Mouse (Mus musculus) hematopoietic stem cell, adult 5-6 weeks (primary cell): ENCODE measurements around the gene Ncdn. TPM values are rescaled to one million over a fixed set of nuclear protein-coding genes. Genes with fewer than 3 reads are reported as not detected.
A peak's percentile ranks its signal among the peaks of the same experiment; 100 is the strongest.

Experiments used
- ATAC-seq, 2 experiments: fragments of 125-278 bp in 1 of 2; replicated peaks in 1 of 2; 2 replicates each; pipeline ENCODE4 v1.8.0; 2016 to 2017; ENCODE audit warnings: inconsistent platforms in 2 of 2, mild to moderate bottlenecking in 2 of 2, moderate number of reproducible peaks in 2 of 2, low read depth in 1 of 2, moderate TSS enrichment in 1 of 2; ENCODE audit not compliant: low FRiP score in 2 of 2, poor library complexity in 2 of 2, severe bottlenecking in 2 of 2, insufficient read depth in 1 of 2, low TSS enrichment in 1 of 2
- total RNA-seq: library from RNA; stranded (forward); fragments of 172-1452, 232-1000 nt; gene quantifications from 2 replicates; pipeline ENCODE4 v1.2.3, GENCODE M21; 2017

Ncdn gene
- total RNA-seq, 1 experiment from 2014 or later: 6.6 TPM

DNA sequence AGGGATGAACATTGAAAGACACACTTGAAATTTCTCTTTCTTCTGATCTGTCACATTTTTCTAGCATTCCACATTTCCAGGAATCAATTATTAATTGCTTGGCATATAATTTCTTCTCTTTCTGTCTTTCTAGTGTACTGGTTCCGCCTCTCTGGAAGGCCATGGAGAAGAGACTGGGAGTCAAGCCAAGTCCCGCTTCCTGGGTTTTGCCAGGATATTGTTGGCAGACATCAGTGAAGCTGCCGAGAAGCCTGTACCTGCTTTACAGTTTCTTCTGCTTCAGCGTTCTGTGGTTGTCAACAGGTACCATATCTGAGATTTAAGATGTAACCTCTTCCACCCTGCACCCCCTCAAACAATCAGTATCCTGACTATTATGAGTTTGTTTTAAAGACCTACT lies 3.5 kb upstream of the Ncdn start:
- ATAC-seq: no peak

DNA sequence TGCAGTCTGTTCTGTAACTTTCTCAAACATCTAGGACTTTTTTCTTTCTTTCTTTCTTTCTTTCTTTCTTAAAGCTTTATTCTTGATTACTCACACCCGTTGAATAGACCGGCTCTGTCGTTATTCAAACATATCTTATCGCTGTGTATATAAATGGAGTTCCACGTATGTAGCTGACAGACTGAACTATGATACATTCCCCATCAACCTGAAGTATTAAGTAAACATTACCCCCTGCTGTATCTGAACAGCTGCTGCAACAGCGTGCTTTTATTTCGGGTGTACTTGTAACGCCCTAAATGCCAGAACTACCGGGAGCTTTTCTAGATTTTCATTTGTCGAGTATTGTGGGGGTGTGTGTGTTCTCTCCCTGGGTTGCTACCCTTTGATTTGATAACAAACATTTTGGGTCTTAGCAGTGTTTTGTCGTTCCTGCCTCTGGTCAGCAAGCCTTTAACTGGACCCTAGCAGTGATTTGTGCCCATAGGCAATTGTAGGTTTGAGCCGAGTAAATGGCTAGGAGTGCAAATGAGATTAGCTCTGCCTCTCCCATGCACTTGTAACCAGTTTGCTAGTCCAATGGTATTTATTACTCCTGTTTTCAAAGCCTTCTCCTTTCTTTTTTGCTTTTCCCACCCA lies 1.6 kb upstream of the Ncdn start:
- ATAC-seq: no peak

DNA sequence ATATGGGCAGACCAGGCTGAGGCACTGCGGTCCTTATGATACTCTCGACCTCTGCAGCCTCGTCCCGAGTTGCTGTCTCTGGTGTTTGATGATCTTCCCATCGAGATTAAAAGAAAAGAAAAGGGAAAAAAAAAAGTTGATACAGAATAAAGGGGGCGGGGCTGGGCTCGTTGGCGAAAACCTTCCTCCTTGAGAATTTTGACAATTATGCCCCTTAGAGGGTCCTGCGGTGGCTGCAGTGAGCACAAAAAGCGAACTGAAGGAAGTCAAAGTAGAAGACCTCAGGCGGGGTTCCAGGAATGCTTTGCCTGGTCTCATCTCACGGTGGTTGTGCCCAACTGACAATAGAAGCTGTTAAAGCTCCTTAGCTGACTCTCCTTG lies 983 bp upstream of the Ncdn start:
- no peak for ATAC-seq

DNA sequence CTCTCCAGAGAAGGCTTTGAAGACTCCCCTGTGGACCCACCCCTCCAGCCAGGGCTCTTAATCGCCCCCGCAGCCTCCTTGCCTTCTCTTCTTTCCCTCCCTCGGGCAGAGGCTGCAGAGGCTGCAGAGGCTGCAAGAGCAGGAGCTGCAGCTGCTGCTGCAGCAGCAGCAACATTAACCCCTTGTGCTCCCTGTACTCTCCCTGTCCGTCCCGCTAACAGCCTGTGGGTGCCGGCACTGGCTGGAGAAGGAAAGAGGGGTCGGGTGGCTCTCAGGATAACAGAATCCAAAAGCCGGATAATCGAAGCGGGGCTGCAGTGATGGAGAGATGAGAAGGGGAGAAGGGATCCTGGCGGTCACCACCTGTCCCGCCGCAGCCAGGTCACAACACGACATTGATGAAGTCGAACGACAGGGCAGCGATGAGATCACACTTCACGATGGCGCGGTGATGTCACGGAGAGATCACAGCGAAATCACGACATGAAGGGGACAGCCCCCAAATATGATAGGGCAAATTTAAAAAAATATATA lies 563 bp downstream of the Ncdn start:
- peak in 1 of 2 experiments; percentile 12; a peak in 1 of 4 replicates for ATAC-seq

DNA sequence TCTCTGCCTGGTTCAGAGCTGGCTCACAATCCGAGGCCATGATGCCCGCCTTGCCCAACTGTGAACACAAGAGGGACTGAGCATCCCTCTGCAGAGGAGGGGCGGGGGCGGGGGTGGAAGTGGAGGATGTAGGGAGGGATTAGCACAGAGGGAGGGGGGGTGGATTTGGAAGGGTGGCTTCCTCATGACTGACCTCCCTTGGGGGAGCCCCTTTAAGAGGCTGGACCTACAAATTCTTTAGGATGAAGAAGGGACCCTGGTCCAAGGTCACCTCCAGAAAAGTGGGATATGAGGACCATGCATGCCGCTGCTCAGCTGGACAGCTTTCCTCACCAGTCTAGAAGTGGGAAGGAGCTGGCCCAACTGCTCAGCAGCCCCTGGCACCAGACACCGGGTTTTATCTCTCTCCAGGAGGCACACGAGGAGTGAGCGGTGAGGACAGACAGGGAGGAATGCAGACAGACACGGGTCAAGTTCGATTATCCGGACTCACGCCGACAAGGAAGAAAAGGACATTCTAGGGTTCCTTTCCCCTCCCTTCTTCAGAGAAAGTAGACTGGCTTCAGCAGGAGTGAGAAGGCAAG lies 1.1 kb downstream of the Ncdn start:
- no peak for ATAC-seq

DNA sequence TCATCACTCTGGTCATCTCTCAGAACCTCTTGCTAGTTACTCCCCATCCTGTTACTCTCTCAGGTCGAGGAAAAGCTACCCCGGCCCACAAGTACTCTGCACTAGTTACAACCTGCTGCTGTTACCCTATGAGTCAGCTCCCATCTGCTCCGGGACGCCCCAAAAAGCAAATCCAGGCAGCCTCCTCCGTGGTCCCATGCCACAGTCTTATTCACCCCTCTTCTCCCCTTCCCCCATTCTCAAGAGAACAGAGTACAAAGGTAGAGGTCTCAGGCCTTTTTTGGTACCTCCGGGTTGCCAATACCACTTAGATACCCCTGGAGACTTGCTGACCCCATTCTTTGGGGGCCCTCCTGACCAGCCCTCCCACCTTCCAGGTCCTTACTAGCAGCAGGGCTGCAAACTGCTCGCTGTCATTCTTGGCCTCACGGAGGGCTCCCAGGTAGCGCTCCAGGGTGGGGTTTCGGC lies 1.6 kb downstream of the Ncdn start:
- ATAC-seq: no peak

DNA sequence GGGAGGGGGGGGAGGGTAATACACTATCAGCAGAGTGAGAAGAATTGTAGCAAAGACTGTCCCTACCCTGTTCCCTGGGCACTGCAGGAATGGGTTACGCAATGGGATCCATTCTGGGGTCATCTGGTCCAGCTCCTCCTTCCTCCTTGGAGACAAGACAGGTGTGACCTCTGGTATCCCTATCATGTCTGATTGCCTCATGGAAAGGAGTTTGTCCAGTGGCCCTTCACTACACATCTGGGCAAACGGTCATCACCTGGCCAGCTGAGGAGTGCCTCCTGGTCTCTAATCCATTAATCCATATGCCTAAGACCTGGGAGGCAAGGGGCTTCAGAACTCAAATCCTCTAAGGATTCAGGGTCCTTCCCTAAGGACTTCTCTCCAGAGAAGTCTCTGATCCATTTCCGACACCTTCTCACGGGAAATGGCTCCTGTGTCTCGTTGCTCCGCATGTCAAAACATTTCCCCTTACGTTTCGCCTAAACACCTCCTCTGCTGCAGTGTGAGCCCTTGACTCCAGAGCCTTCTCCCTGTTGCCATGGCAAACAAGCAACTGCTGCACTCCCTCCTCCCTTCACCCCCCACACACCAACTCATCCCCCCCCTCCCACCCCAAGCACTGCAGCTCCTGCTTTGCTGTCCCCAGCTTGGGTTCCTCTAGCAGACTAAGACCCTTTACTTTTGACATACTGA lies 2.2 kb downstream of the Ncdn start:
- ATAC-seq: no peak

DNA sequence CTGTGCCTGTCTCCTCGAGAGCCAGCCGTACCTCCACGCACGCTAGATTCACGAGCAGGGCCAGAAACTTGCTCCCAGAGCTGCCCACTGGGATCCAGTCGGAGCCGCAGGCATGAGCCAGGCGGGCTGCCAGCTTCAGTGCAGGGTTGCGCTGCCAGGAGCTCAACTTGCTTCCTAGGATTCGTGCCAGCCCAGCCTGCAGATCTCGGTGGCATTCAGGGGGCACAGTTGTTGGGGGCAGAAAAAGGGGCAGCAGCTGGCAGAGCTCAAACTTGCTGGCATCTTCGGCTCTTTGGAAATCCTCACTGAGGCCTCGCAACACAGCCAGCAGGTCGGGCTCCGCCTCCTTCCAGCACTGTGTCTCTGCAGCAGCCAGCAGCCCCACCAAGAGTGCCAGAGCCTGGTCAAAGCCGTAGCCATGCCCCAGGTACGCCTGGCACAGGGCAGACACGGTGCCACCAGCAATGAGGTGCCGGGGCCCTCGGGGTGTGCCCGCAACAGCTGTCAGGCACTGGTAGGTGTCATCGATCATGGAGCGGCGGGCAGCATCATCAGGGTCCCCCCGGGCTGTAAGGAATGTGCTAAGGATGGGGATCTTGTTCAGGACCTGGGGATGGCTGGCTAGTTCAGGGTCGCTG lies 3.1 kb downstream of the Ncdn start:
- ATAC-seq: no peak

DNA sequence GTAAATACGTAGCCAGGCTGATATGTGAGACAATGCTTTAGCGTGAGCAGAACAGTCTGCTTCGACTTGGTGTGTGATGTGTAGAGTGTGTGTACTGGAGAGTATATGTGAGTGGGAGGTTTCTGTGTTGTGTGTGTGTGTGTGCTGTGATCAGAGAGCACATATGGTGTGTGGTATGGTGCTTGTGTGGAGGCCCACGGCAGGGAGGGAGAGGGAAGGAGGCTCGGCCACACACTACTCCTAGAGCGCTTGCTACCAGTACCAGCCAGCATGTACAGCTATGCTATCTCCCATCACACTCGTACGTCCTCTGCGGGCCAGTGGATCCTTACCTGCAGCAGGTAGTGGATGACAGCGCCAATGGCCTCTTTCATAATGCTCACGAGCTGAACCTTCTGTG lies 3.7 kb downstream of the Ncdn start:
- no peak for ATAC-seq

DNA sequence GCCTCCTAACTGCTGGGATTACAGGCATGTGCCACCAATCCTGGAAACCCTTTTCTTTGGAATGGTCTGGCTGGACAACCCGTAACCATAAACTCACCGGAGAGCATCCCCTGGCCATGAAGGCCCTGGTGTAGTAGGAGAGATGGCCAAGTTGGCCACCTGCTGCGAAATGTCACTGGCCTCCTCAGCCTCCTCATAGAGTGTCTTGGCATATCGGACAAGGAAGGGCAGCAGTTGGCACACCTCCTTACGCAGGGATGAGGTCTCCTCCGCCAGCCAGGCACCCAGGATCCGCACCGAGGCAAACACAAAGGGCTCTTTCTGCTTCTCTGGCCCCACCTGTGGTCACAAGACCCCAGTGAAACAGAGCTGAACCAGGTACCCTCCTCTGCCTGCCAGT lies 4.9 kb downstream of the Ncdn start:
- no peak for ATAC-seq

DNA sequence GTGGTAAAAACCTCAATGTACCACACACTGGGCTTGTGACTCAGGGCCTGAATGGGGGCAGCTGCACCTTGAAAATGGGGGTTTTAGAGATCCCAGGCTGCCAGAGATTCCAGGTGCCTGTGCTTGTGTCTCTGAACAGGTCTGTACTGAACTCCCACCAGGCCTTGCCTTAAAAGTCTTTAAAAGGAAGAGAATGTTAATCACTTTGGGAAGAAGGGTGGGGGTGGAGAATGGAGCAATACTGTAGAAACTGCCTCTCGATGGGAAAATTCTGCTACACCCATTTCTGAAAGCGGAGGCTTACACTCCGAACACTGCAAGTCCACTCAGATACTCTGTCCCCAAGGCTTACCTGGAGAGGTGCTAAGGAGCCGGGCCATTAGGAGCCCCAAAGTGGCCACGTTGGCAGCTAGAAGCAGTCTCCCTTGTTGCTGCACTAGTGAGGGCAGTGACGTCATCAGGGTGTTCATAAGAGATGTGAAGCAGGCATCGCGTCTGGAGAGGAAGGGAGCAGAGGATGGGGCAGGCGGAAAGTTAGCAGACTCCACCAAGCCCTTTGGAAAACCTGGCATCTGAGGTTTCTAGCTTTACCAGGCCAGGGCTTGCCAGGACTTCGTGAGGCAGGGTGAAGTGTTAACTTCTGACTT lies 6.9 kb downstream of the Ncdn start:
- no peak for ATAC-seq

DNA sequence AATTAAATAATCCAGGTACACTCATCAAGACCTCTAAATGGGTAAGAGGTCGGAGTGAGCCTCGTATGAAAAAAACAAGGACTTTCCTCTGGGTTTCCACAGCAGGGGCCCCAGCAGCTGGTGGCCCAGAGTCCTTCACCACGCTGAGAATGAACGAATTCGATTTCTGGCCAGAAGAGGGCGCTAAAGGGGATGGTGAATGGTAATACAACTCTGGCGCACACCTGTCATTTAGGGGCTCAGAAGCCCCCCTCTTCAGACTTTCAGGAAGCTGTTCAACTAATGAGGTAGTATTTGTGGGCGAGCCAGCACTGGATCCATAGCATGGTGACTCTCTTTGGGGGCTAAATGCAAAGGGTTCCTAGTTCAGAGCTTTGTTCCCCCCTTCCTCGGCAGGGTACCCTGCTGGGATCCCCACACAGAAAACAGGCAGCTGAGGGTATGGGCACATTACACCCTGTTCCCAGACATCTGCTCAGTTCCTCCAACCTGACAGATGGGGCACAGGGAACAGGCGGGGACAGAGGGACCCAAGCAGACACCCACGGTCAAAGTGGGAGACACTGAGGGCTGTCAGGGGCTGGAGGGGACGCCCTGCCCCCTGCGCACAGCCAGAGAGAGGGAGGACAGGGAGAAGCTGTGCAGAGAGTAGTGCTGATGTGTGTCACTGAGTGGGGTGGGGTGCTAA lies 7.6 kb downstream of the Ncdn start:
- ATAC-seq: peak; percentile 30 to 43; a peak in 1 of 4 replicates

DNA sequence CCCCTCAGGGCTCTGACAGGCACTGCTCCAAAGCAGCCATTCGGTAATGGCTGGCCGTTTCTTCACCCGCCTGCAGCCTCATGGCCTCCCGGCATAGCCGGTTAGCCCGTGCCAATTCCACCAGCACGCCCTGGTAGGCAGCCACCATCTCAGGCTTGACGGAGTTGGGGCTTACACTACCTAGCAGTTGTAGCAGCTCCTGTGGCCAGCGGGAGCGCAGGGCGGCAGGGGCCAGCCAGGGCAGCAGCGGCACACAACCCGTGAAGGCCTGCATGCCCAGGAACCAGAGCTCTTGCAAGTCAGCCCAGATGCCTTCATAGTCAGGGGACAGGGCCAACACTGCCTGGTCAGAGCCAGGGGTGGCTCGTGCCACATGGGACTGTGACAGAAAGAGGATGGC lies 8.4 kb downstream of the Ncdn start:
- no peak for ATAC-seq

DNA sequence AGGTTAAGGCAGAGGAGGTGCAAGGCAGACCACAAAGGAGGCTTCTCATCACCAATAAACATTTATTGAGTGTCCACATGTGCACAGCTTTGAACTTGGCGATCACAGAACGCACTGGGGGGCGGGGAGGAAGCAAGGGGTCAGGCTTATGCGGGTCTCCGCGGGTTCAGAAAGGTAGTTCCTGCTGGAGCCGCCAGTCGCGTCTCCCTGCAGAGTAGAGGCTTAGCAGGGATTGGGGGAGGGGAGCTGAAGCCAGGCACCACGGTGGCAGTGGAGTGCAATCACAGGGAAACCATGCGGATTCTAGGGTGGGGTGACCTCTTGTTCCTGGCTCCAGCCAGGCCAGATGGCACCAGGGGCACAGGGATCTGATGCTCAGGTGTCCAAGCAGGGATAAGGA lies 9.5 kb downstream of the Ncdn start:
- no peak for ATAC-seq

DNA sequence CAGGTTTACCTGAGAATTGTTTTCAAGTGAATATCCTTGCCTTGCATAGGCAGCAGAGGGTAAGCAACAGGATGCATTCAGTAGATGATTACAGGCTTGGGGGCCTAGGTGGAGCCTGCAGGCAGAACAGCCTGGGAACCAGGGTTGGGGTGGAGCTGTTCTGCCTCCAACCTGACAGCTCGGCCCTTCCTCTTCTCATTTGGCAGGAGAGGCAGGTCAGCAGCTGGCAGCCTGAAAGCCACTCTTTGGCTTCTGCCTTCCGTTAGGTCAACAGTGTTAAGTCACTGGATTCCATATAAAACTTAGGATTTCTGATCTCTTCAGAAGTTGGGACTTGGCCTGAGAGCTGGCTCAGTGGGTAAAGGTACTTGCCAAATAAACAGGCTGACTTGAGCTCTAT lies 10.3 kb downstream of the Ncdn start:
- no peak for ATAC-seq

DNA sequence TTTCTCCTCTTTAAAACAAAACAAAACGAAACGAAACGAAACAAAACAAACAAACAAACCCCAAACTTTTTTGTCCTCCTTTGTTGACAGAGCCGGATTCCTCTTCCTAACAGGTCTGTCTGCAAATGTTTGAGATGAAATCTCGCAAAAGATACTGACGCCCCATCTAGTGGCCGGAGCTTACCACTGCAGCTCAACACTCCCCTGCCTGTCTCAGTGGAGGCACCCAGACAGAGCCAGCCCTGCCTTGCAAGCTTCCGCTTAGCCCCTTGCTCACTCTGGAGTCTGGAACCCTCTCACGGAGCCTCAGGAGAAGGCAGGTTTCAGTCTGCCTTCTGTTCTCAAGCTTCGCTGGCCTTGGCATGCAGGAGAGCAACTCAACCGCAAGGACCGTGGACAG lies 11.8 kb downstream of the Ncdn start:
- ATAC-seq: peak; percentile 85 to 87

DNA sequence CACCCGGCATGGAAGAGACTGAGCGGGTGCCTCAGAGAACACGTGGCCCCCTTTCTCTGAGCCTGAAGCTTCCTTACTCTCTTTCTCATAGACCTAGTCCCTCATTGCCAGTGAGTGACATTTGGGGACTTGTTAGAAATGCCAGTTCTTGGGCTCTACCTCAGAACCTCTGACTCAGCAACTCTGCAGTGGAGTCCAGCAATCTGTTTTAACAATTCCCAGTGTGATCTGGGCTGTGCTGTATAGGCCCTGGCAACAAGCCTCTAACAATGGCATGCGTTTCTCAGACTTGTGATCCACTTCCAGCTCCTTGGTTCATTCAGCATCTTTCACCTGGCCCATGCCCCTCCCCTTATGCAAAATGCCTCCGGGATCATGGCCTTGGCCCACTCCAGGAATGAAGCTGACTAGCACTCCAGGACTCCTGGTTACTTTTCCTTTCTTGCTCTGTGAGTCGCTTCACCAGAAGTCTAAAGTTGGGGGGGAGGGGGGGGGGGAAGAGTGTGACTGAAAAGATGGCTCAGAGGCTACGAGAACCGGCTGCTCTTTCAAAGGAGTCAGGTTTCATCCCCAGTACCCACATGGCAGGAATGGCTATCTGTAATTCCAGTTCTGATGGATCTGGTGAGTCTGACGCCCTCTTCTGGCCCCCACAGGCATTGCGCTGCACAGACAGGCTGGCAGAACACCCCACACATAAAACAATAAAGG lies 13.1 kb downstream of the Ncdn start:
- ATAC-seq: no peak
